Mouse (Mus musculus): ENCODE measurements around the gene Pex11g.

DNA sequence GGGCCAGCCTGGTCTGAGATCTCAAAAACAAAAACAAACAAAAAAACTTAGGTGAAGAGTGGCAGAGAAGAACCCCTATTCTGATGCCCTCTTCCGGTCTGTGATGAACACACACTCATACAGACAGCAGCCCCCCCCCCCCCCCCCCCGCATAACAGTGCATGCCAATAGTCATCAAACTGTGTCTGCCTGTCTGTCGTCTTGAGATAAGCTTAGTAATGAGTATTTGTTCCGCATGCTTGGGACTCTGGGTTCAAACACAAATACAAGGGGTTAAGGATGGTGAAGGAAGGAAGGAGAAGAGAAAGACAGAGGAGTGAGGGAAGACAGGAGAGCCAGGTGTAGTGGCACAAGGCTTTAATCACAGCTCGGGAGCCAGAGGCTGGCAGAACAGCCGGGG, 31.0 kb downstream of the Pex11g start:
- TF ChIP-seq CTCF (IDR thresholded peaks at IDR 0.05; ENCODE audit: low read depth) (no peak), EP300 (IDR thresholded peaks at IDR 0.05; ENCODE audit: low read depth) (no peak)

Measured in heart, postnatal 0 days (tissue).